Comparison of ENCODE assay signal across 9 mouse cellular contexts in genomic region chr9:98297937-98298595, GRCm38 (mm10). TPM values are rescaled to one million over a fixed set of nuclear protein-coding genes. Genes with fewer than 3 reads are reported as not detected.
A peak's percentile ranks its signal among the peaks of the same experiment; 100 is the strongest.
DNase-seq lines count a peak whose midpoint lies in the region; ATAC-seq lines count a peak whose summit lies in the region.
"Had no signal": no experiment of that assay in that cellular context is flagged by ENCODE, and none has a peak within 500 bp of the region (broad histone marks: within the 10 kb centered on the region; RNA-seq: fewer than 3 reads in every experiment).

No protein-coding gene starts in this region.

- no peak overlapping the region for H3K27ac ChIP-seq in heart, embryonic 14.5 days (replicated peaks in 1 of 2; ENCODE audit: control insufficient read depth in 1 of 2, insufficient read depth in 1 of 2, low read depth in 2 of 2, low read length in 2 of 2)
- no peak overlapping the region for H3K27ac ChIP-seq in embryonic facial prominence, embryonic 11.5 days (replicated peaks; ENCODE audit: low read depth, low read length)
- peak overlapping the region; percentile 84 for H3K27ac ChIP-seq in liver, embryonic 11.5 days (ENCODE audit: low read depth, low read length)

- no peak for DNase-seq in heart, adult 11 months
- peak; percentile 71 for DNase-seq in A20 (ENCODE audit: low read depth, low spot score)
- DNase-seq in embryonic facial prominence, embryonic 11.5 days (ENCODE audit: low spot score): no peak
- no peak for DNase-seq in liver, embryonic 11.5 days (ENCODE audit: low spot score)
- no peak for DNase-seq in right cerebral cortex, postnatal 14 days
- DNase-seq in frontal cortex, adult 2 months (ENCODE audit: extremely low spot score in 1 of 2, low spot score in 1 of 2): no peak
- no peak for DNase-seq in left cerebral cortex, postnatal 14 days (ENCODE audit: low spot score in 2 of 2)
- DNase-seq: cerebellum, postnatal 36 days had no signal

- 78% methylated on average over 6 of the region's 6 CpGs for WGBS in heart, embryonic 14.5 days
- 65% methylated on average over 6 of the region's 6 CpGs for WGBS in embryonic facial prominence, embryonic 11.5 days
- 53% methylated on average over 6 of the region's 6 CpGs for WGBS in liver, embryonic 11.5 days

- 0 out of 4 replicates have a peak overlapping the region, but pooled peaks of 1 of the 2 experiments have one; percentile 64 for H3K4me3 ChIP-seq in heart, embryonic 14.5 days (ENCODE audit: control insufficient read depth in 1 of 2, insufficient read depth in 1 of 2, low read depth in 1 of 2, low read length in 2 of 2)
- no peak overlapping the region for H3K4me3 ChIP-seq in embryonic facial prominence, embryonic 11.5 days (ENCODE audit: low read depth, low read length)
- H3K4me3 ChIP-seq in liver, embryonic 11.5 days (ENCODE audit: low read depth, low read length): peak overlapping the region; percentile 72

- H3K9ac ChIP-seq in heart, embryonic 14.5 days (ENCODE audit: low read length): no peak overlapping the region
- H3K9ac ChIP-seq in embryonic facial prominence, embryonic 11.5 days (replicated peaks; ENCODE audit: low read length): no peak overlapping the region
- peak overlapping the region; percentile 81 for H3K9ac ChIP-seq in liver, embryonic 11.5 days (ENCODE audit: low read depth, low read length)

- no peaks in the 10 kb centered on the region for H3K27me3 ChIP-seq in heart, embryonic 14.5 days (ENCODE audit: control insufficient read depth, insufficient read depth, low read length)
- H3K27me3 ChIP-seq in embryonic facial prominence, embryonic 11.5 days (ENCODE audit: control insufficient read depth, insufficient read depth, low read length): no peaks in the 10 kb centered on the region
- no peaks in the 10 kb centered on the region for H3K27me3 ChIP-seq in liver, embryonic 11.5 days (replicated peaks; ENCODE audit: control insufficient read depth, insufficient read depth, low read length)

- intact Hi-C loops in left cerebral cortex, postnatal 14 days (cut with DNase I): no loop called here

- ATAC-seq in heart, embryonic 14.5 days (ENCODE audit: insufficient number of reproducible peaks, insufficient read depth, low FRiP score, low read depth): no peak
- ATAC-seq in embryonic facial prominence, embryonic 11.5 days (replicated peaks; ENCODE audit: insufficient number of reproducible peaks, low FRiP score, low TSS enrichment, low read depth): no peak
- ATAC-seq in liver, embryonic 11.5 days (replicated peaks; ENCODE audit: low FRiP score): no peak

- H3K4me1 ChIP-seq in heart, embryonic 14.5 days (ENCODE audit: control insufficient read depth in 2 of 2, insufficient read depth in 2 of 2, low read length in 2 of 2): peaks cover 4 to 11% of the 10 kb centered on the region in 2 experiments
- H3K4me1 ChIP-seq in embryonic facial prominence, embryonic 11.5 days (ENCODE audit: control insufficient read depth, insufficient read depth, low read length): no peaks in the 10 kb centered on the region
- H3K4me1 ChIP-seq in liver, embryonic 11.5 days (replicated peaks; ENCODE audit: control insufficient read depth, insufficient read depth, low read length): peaks cover 14% of the 10 kb centered on the region

- peak overlapping the region; percentile 94 for H3K4me2 ChIP-seq in heart, embryonic 14.5 days (ENCODE audit: low read length)
- H3K4me2 ChIP-seq in embryonic facial prominence, embryonic 11.5 days (ENCODE audit: low read depth, low read length): 0 out of 2 replicates have a peak overlapping the region, but pooled peaks have one; percentile 70
- H3K4me2 ChIP-seq in liver, embryonic 11.5 days: peak overlapping the region; percentile 82

- no peaks in the 10 kb centered on the region for H3K36me3 ChIP-seq in heart, embryonic 14.5 days (ENCODE audit: control insufficient read depth, insufficient read depth, low read length)
- no peaks in the 10 kb centered on the region for H3K36me3 ChIP-seq in embryonic facial prominence, embryonic 11.5 days (replicated peaks; ENCODE audit: control insufficient read depth, insufficient read depth, low read depth, low read length)
- H3K36me3 ChIP-seq in liver, embryonic 11.5 days (ENCODE audit: control insufficient read depth, insufficient read depth, low read length): peaks cover 4% of the 10 kb centered on the region

- H3K9me3 ChIP-seq in heart, embryonic 14.5 days (ENCODE audit: control insufficient read depth, low read length): no peaks in the 10 kb centered on the region
- no peaks in the 10 kb centered on the region for H3K9me3 ChIP-seq in embryonic facial prominence, embryonic 11.5 days (replicated peaks; ENCODE audit: control insufficient read depth, low read length)
- H3K9me3 ChIP-seq in liver, embryonic 11.5 days (ENCODE audit: control insufficient read depth, low read length): no peaks in the 10 kb centered on the region

RNA-seq across cellular contexts. Expression of gene Nmnat3, which starts 10.8 kb away (rescaled TPM):
- polyA plus RNA-seq in heart, embryonic 14.5 days (2014; fragmentation: Nextera tagmentation; extraction: Ambion mirVana): 10.0 and 11.2 TPM in 2 replicates
- 3.0 and 3.2 TPM in 2 replicates for polyA plus RNA-seq in embryonic facial prominence, embryonic 11.5 days (2014; fragmentation: Nextera tagmentation; extraction: Ambion mirVana)
- polyA plus RNA-seq in liver, embryonic 11.5 days (2014; fragmentation: Nextera tagmentation; extraction: Ambion mirVana): 35.9 and 36.6 TPM in 2 replicates
- polyA plus RNA-seq in frontal cortex, adult 2 months (2012; rRNA removed): 3.3 and 3.7 TPM in 2 replicates
- total RNA-seq in left cerebral cortex, postnatal 14 days (2021): 1 to 10 TPM in 1 of 2 experiments, under 1 TPM in 1; 0.48 to 1.0 TPM
